Mouse (Mus musculus) hematopoietic stem cell, adult 5-6 weeks (primary cell): ENCODE data around the gene Atp13a3. TPM values are rescaled to one million over a fixed set of nuclear protein-coding genes. Genes with fewer than 3 reads are reported as not detected.

Source experiments
- ATAC-seq, 2 experiments: fragments of 125-278 bp in 1 of 2; replicated peaks in 1 of 2; 2 replicates each; pipeline ENCODE4 v1.8.0; 2016 to 2017; ENCODE audit warnings: inconsistent platforms in 2 of 2, mild to moderate bottlenecking in 2 of 2, moderate number of reproducible peaks in 2 of 2, low read depth in 1 of 2, moderate TSS enrichment in 1 of 2; ENCODE audit not compliant: low FRiP score in 2 of 2, poor library complexity in 2 of 2, severe bottlenecking in 2 of 2, insufficient read depth in 1 of 2, low TSS enrichment in 1 of 2
- total RNA-seq: library from RNA; stranded (forward); fragments of 172-1452, 232-1000 nt; gene quantifications from 2 replicates; pipeline ENCODE4 v1.2.3, GENCODE M21; 2017

The Atp13a3 gene
- total RNA-seq, 1 experiment from 2014 or later, result 80.3 TPM

GRCm38 (mm10) chr16:30304236-30304635 is 101.5 kb downstream of the Atp13a3 start:
- no peak for ATAC-seq

- ATAC-seq, result no peak
Observed at GRCm38 (mm10) chr16:30303411-30303810, 102.4 kb downstream of the Atp13a3 start.

GRCm38 (mm10) chr16:30302686-30303085 is 103.1 kb downstream of the Atp13a3 start:
- no peak for ATAC-seq

- no peak for ATAC-seq
Observed at GRCm38 (mm10) chr16:30299711-30300277, 106.0 kb downstream of the Atp13a3 start.

- no peak for ATAC-seq
Observed at GRCm38 (mm10) chr16:30297450-30297849, 108.3 kb downstream of the Atp13a3 start.

GRCm38 (mm10) chr16:30296601-30297275 is 109.0 kb downstream of the Atp13a3 start:
- ATAC-seq, result no peak

GRCm38 (mm10) chr16:30295106-30295505 is 110.7 kb downstream of the Atp13a3 start:
- ATAC-seq, result no peak

- ATAC-seq, result no peak
Observed at GRCm38 (mm10) chr16:30290436-30290835, 115.3 kb downstream of the Atp13a3 start.

- ATAC-seq, result no peak
Observed at GRCm38 (mm10) chr16:30285701-30286100, 120.1 kb downstream of the Atp13a3 start.

- peak; percentile 60 to 82; a peak in 3 of 4 replicates for ATAC-seq
Observed at GRCm38 (mm10) chr16:30283743-30284337, 121.9 kb downstream of the Atp13a3 start.

- no peak for ATAC-seq
Observed at GRCm38 (mm10) chr16:30282844-30283495, 122.8 kb downstream of the Atp13a3 start, which contains the start of gene Lrrc15. TSS of gene Lrrc15 (minus strand) at chr16:30283256.

- no peak for ATAC-seq
Observed at GRCm38 (mm10) chr16:30280676-30281297, 125.0 kb downstream of the Atp13a3 start.

GRCm38 (mm10) chr16:30278406-30278805 is 127.4 kb downstream of the Atp13a3 start:
- ATAC-seq, result no peak

GRCm38 (mm10) chr16:30275558-30276340 is 130.0 kb downstream of the Atp13a3 start:
- ATAC-seq, result no peak; a peak in 1 of 4 replicates

GRCm38 (mm10) chr16:30273065-30273464 is 132.7 kb downstream of the Atp13a3 start:
- no peak for ATAC-seq

- no peak for ATAC-seq
Observed at GRCm38 (mm10) chr16:30271941-30272595, 133.7 kb downstream of the Atp13a3 start.
